Mouse (Mus musculus) embryonic facial prominence, embryonic 11.5 days (tissue): Measurements from ENCODE around the gene Camta1. TPM values are rescaled to one million over a fixed set of nuclear protein-coding genes. Genes with fewer than 3 reads are reported as not detected.

Experiments used
- ATAC-seq: fragments of 200-750 bp; cut with Nextera tagmentation; replicated peaks from 2 replicates; pipeline ENCODE4 v1.8.0; 2017; ENCODE audit warnings: low read depth; ENCODE audit not compliant: insufficient number of reproducible peaks, low FRiP score, low TSS enrichment
- DNase-seq: peaks from one replicate; pipeline ENCODE4 v3.0.0-alpha.2; 2015; ENCODE audit warnings: low spot score
- H3K27ac ChIP-seq: fragments of 300-500 bp; sonication (generic); replicated peaks from 2 replicates; pipeline ENCODE4 v1.5.1; 2014; ENCODE audit warnings: mild to moderate bottlenecking, low read depth, low read length, control low read depth
- H3K27me3 ChIP-seq: fragments of 300-500 bp; sonication (generic); 2 replicates; pipeline ENCODE4 v1.6.1; 2014; ENCODE audit warnings: mild to moderate bottlenecking, low read length, moderate library complexity, mixed read lengths; ENCODE audit not compliant: control insufficient read depth, insufficient read depth
- H3K36me3 ChIP-seq: fragments of 300-500 bp; sonication (generic); replicated peaks from 2 replicates; pipeline ENCODE4 v1.6.1; 2014; ENCODE audit warnings: low read depth, mild to moderate bottlenecking, low read length, moderate library complexity, mixed read lengths; ENCODE audit not compliant: control insufficient read depth, insufficient read depth
- H3K4me1 ChIP-seq: fragments of 300-500 bp; sonication (generic); 2 replicates; pipeline ENCODE4 v1.6.1; 2014; ENCODE audit warnings: low read length, mixed read lengths; ENCODE audit not compliant: control insufficient read depth, insufficient read depth
- H3K4me2 ChIP-seq: fragments of 300-500 bp; sonication (generic); 2 replicates; pipeline ENCODE4 v1.6.1; 2014; ENCODE audit warnings: low read depth, mild to moderate bottlenecking, control low read depth, low read length, moderate library complexity
- H3K4me3 ChIP-seq: fragments of 300-500 bp; sonication (generic); 2 replicates; pipeline ENCODE4 v1.5.1; 2014; ENCODE audit warnings: low read depth, low read length, control low read depth
- H3K9ac ChIP-seq: fragments of 300-500 bp; sonication (generic); replicated peaks from 2 replicates; pipeline ENCODE4 v1.6.1; 2014; ENCODE audit warnings: mild to moderate bottlenecking, control low read depth, low read length
- H3K9me3 ChIP-seq: fragments of 300-500 bp; sonication (generic); replicated peaks from 2 replicates; pipeline ENCODE4 v1.6.1; 2016; ENCODE audit warnings: mild to moderate bottlenecking, low read length, inconsistent platforms, mixed read lengths; ENCODE audit not compliant: control insufficient read depth
- WGBS: fragments of 180-500 bp; shearing (Covaris S2); extraction: QIAGEN DNeasy Blood & Tissue Kit; methylation state at CpG from one replicate; pipeline ENCODE4 v1.1.7; 2014; 5-methylcytosine and 5-hydroxymethylcytosine counted together
- polyA plus RNA-seq: library from polyadenylated mRNA; unstranded; fragments of >200 nt; fragmentation: Nextera tagmentation; extraction: Ambion mirVana; gene quantifications from 2 replicates; pipeline ENCODE4 v1.2.1, GENCODE M21; 2014

Gene Camta1
- polyA plus RNA-seq, 1 experiment from 2014 or later: 130 TPM

- H3K4me1 ChIP-seq: no peaks in the 10 kb centered on the region
- no peak overlapping the region for H3K4me2 ChIP-seq
- H3K36me3 ChIP-seq: no peaks in the 10 kb centered on the region
- no peak overlapping the region for H3K27ac ChIP-seq
- ATAC-seq (no peak), DNase-seq (no peak)
- H3K9me3 ChIP-seq: no peaks in the 10 kb centered on the region
- WGBS: 45% methylated on average over 1 of the region's 1 CpGs
- H3K27me3 ChIP-seq: no peaks in the 10 kb centered on the region
- no peak overlapping the region for H3K4me3 ChIP-seq
- no peak overlapping the region for H3K9ac ChIP-seq
These were observed 646.5 kb downstream of the Camta1 start for GRCm38 (mm10) chr4:151215179-151215578.

GRCm38 (mm10) chr4:151213475-151213874 lies 648.2 kb downstream of the Camta1 start:
- Histone ChIP-seq H3K9ac (no peak overlapping the region), H3K36me3 (no peaks in the 10 kb centered on the region), H3K4me2 (no peak overlapping the region), H3K4me3 (no peak overlapping the region), H3K4me1 (no peaks in the 10 kb centered on the region), H3K27me3 (no peaks in the 10 kb centered on the region), H3K27ac (no peak overlapping the region), H3K9me3 (no peaks in the 10 kb centered on the region)
- ATAC-seq: no peak
- no peak for DNase-seq
- WGBS: 75% methylated on average over 11 of the region's 11 CpGs

- 91% methylated on average over 6 of the region's 6 CpGs for whole genome bisulfite sequencing
- no peak for ATAC-seq
These were observed 649.7 kb downstream of the Camta1 start for GRCm38 (mm10) chr4:151211992-151212391.

GRCm38 (mm10) chr4:151207566-151207965 lies 654.1 kb downstream of the Camta1 start:
- Histone ChIP-seq H3K9ac (no peak overlapping the region), H3K36me3 (no peaks in the 10 kb centered on the region), H3K4me2 (no peak overlapping the region), H3K27ac (no peak overlapping the region), H3K4me1 (no peaks in the 10 kb centered on the region), H3K4me3 (no peak overlapping the region), H3K27me3 (no peaks in the 10 kb centered on the region; the same call in 1 of the 2 replicates), H3K9me3 (no peaks in the 10 kb centered on the region)
- ATAC-seq (no peak), DNase-seq (no peak)
- WGBS: 86% methylated on average over 7 of the region's 7 CpGs

More at GRCm38 (mm10) chr4:151211992-151212391, 649.7 kb downstream of the Camta1 start:
- Histone ChIP-seq H3K4me2 (no peak overlapping the region), H3K4me3 (no peak overlapping the region), H3K27me3 (no peaks in the 10 kb centered on the region), H3K9ac (no peak overlapping the region), H3K4me1 (no peaks in the 10 kb centered on the region), H3K9me3 (no peaks in the 10 kb centered on the region), H3K27ac (no peak overlapping the region), H3K36me3 (no peaks in the 10 kb centered on the region)
- no peak for DNase-seq

GRCm38 (mm10) chr4:151202891-151203290 lies 658.8 kb downstream of the Camta1 start:
- ATAC-seq: no peak
- Histone ChIP-seq H3K9ac (no peak overlapping the region), H3K27me3 (no peaks in the 10 kb centered on the region; the same call in 1 of the 2 replicates), H3K4me3 (no peak overlapping the region), H3K9me3 (no peaks in the 10 kb centered on the region), H3K36me3 (no peaks in the 10 kb centered on the region), H3K27ac (no peak overlapping the region), H3K4me1 (no peaks in the 10 kb centered on the region), H3K4me2 (no peak overlapping the region)
- DNase-seq: no peak
- WGBS: 68% methylated on average over 6 of the region's 6 CpGs

- ATAC-seq (no peak), DNase-seq (no peak)
- Histone ChIP-seq H3K9ac (no peak overlapping the region), H3K4me3 (no peak overlapping the region), H3K4me1 (no peaks in the 10 kb centered on the region), H3K9me3 (no peaks in the 10 kb centered on the region), H3K27me3 (no peaks in the 10 kb centered on the region; the same call in 1 of the 2 replicates), H3K36me3 (no peaks in the 10 kb centered on the region), H3K27ac (no peak overlapping the region), H3K4me2 (no peak overlapping the region)
- 89% methylated on average over 9 of the region's 9 CpGs for WGBS
These were observed 661.4 kb downstream of the Camta1 start for GRCm38 (mm10) chr4:151200316-151200715.

GRCm38 (mm10) chr4:151195126-151195525 lies 666.5 kb downstream of the Camta1 start:
- DNase-seq (no peak), ATAC-seq (no peak)
- Histone ChIP-seq H3K27me3 (no peaks in the 10 kb centered on the region), H3K4me2 (no peak overlapping the region), H3K9me3 (no peaks in the 10 kb centered on the region), H3K4me1 (no peaks in the 10 kb centered on the region), H3K27ac (no peak overlapping the region), H3K9ac (no peak overlapping the region), H3K36me3 (no peaks in the 10 kb centered on the region), H3K4me3 (no peak overlapping the region)
- 40% methylated on average over 10 of the region's 10 CpGs for WGBS

- no peaks in the 10 kb centered on the region for H3K27me3 ChIP-seq
- no peak overlapping the region for H3K4me3 ChIP-seq
- no peaks in the 10 kb centered on the region for H3K36me3 ChIP-seq
- WGBS: 43% methylated on average over 4 of the region's 4 CpGs
- no peaks in the 10 kb centered on the region for H3K4me1 ChIP-seq
- H3K9ac ChIP-seq: no peak overlapping the region
- H3K4me2 ChIP-seq: no peak overlapping the region
- DNase-seq (no peak), ATAC-seq (peak; percentile 34; the same call in 1 of the 2 replicates)
- no peaks in the 10 kb centered on the region for H3K9me3 ChIP-seq
- H3K27ac ChIP-seq: no peak overlapping the region
These were observed 667.0 kb downstream of the Camta1 start for GRCm38 (mm10) chr4:151194715-151195097.
